Comparison of ENCODE assay signal across 9 mouse cellular contexts in the genomic region with DNA sequence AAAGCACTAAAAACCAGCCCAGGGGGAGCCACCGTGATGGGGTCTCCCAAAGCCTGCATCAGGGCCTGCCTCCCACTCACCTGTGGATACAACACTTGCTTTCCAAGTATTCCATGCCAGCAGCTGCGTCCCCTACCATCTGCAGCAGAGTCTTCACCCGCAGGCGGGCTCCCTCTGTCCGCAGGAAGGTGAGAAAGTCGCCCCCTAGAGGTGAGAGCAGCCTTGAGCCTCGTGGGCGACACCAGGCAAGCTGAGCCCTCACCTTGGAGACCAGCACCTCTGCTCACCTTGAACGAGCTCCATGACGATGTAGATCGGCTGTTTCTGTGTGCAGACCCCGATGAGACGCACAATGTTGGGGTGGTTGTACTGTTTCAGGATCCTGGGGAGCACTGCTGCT. TPM values are rescaled to one million over a fixed set of nuclear protein-coding genes. Genes with fewer than 3 reads are reported as not detected.
DNase-seq lines count a peak whose midpoint lies in the region; ATAC-seq and TF ChIP-seq lines count a peak whose summit lies in the region.
"Had no signal": no experiment of that assay in that cellular context is flagged by ENCODE, and none has a peak within 500 bp of the region (broad histone marks: within the 10 kb centered on the region; RNA-seq: fewer than 3 reads in every experiment).

No protein-coding gene starts in this region.

- ATAC-seq in CD4-positive, CD25-positive, alpha-beta regulatory T cell, adult 4 months, result no peak

- TF ChIP-seq CTCF in layer of hippocampus, adult 2 months (conservative IDR thresholded peaks at IDR 0.05), result peak; percentile 70

- DNase-seq in CD4-positive, CD25-positive, alpha-beta regulatory T cell, adult 2 months (ENCODE audit: low read depth, low spot score), result peak; percentile 72
- no peak for DNase-seq in layer of hippocampus, adult 2 months (ENCODE audit: low spot score in 2 of 2)
- DNase-seq in layer of hippocampus, adult 18-20 months (ENCODE audit: low spot score in 2 of 2), result no peak
- DNase-seq in forelimb bud, embryonic 11.5 days (ENCODE audit: low read depth, low spot score), result peak; percentile 12
- DNase-seq in testis, postnatal 10 days (ENCODE audit: low spot score), result peak; percentile 67
- DNase-seq in urinary bladder, postnatal 10 days (ENCODE audit: low spot score), result no peak
- no peak for DNase-seq in left cerebral cortex, postnatal 14 days (ENCODE audit: low spot score in 2 of 2)

- H3K4me3 ChIP-seq in layer of hippocampus, adult 2 months, result no peak overlapping the region
- H3K4me3 ChIP-seq: liver, embryonic 15.5 days had no signal

- intact Hi-C loops in left cerebral cortex, postnatal 14 days (cut with DNase I), result loop anchor here (10.0 kb wide), 1 partner anchor 235 kb away; no protein-coding TSS in a partner anchor

- no peak overlapping the region for H3K27ac ChIP-seq in layer of hippocampus, adult 2 months
- H3K27ac ChIP-seq: liver, embryonic 15.5 days had no signal

RNA-seq across cellular contexts. Expression of a gene that starts 8.2 kb away (rescaled TPM):
- 1 to 10 TPM in 1 of 2 experiments, under 1 TPM in 1; 0.11 to 2.5 TPM for polyA plus RNA-seq in CD4-positive, CD25-positive, alpha-beta regulatory T cell, adult 4 months (2017; shearing (Covaris generic))
- total RNA-seq in layer of hippocampus, adult 2 months (2021), result 1 to 10 TPM; 5.0 to 5.7 TPM
- 1 to 10 TPM; 5.2 to 6.0 TPM for total RNA-seq in layer of hippocampus, adult 18-20 months (2021)
- total RNA-seq in left cerebral cortex, postnatal 14 days (2021), result 1 to 10 TPM; 5.6 to 6.7 TPM

RNA-seq across cellular contexts. Expression of a gene that starts 8.4 kb away (rescaled TPM):
- polyA plus RNA-seq in CD4-positive, CD25-positive, alpha-beta regulatory T cell, adult 4 months (2017; shearing (Covaris generic)), result 10 to 100 TPM; 10.4 to 22.3 TPM
- total RNA-seq in layer of hippocampus, adult 2 months (2021), result 100 to 1,000 TPM; 169 to 178 TPM
- total RNA-seq in layer of hippocampus, adult 18-20 months (2021), result 100 to 1,000 TPM; 164 TPM
- 100 to 1,000 TPM; 114 to 118 TPM for total RNA-seq in left cerebral cortex, postnatal 14 days (2021)

RNA-seq across cellular contexts. Expression of a gene that starts 25.7 kb away (rescaled TPM):
- polyA plus RNA-seq in CD4-positive, CD25-positive, alpha-beta regulatory T cell, adult 4 months (2017; shearing (Covaris generic)), result 1 to 10 TPM; 5.5 to 7.3 TPM
- 10 to 100 TPM; 39.4 to 40.6 TPM for total RNA-seq in layer of hippocampus, adult 2 months (2021)
- 10 to 100 TPM; 37.7 to 43.7 TPM for total RNA-seq in layer of hippocampus, adult 18-20 months (2021)
- 10 to 100 TPM; 38.8 to 46.2 TPM for total RNA-seq in left cerebral cortex, postnatal 14 days (2021)

RNA-seq across cellular contexts. Expression of a gene that starts 36.6 kb away (rescaled TPM):
- polyA plus RNA-seq in CD4-positive, CD25-positive, alpha-beta regulatory T cell, adult 4 months (2017; shearing (Covaris generic)), result 1 to 10 TPM; 6.9 to 7.2 TPM
- total RNA-seq in layer of hippocampus, adult 2 months (2021), result 10 to 100 TPM; 45.5 to 46.6 TPM
- total RNA-seq in layer of hippocampus, adult 18-20 months (2021), result 10 to 100 TPM; 50.8 to 51.0 TPM
- 10 to 100 TPM; 42.0 to 53.2 TPM for total RNA-seq in left cerebral cortex, postnatal 14 days (2021)

RNA-seq across cellular contexts. Expression of a gene that starts 38.7 kb away (rescaled TPM):
- 10 to 100 TPM; 38.1 to 79.1 TPM for polyA plus RNA-seq in CD4-positive, CD25-positive, alpha-beta regulatory T cell, adult 4 months (2017; shearing (Covaris generic))
- 10 to 100 TPM; 38.0 to 40.9 TPM for total RNA-seq in layer of hippocampus, adult 2 months (2021)
- total RNA-seq in layer of hippocampus, adult 18-20 months (2021), result 10 to 100 TPM; 39.3 to 41.6 TPM
- total RNA-seq in left cerebral cortex, postnatal 14 days (2021), result 10 to 100 TPM; 44.8 to 49.7 TPM

Comparison
In these comparisons a context has a peak if more than half of its experiments do, and no peak if none do; other contexts are left out.
1. DNase-seq: peak in CD4-positive, CD25-positive, alpha-beta regulatory T cell, adult 2 months (single experiment), forelimb bud, embryonic 11.5 days (single experiment) and testis, postnatal 10 days (single experiment); none in layer of hippocampus, adult 2 months (0 of 2), layer of hippocampus, adult 18-20 months (0 of 2), urinary bladder, postnatal 10 days (single experiment) and left cerebral cortex, postnatal 14 days (0 of 2).